Mouse (Mus musculus): ENCODE data around the gene Sfmbt1. TPM values are rescaled to one million over a fixed set of nuclear protein-coding genes. Genes with fewer than 3 reads are reported as not detected.
A peak's percentile ranks its signal among the peaks of the same experiment; 100 is the strongest.

The Sfmbt1 gene
- polyA plus RNA-seq, 1 experiment from 2014 or later, result 11.1 TPM

DNA sequence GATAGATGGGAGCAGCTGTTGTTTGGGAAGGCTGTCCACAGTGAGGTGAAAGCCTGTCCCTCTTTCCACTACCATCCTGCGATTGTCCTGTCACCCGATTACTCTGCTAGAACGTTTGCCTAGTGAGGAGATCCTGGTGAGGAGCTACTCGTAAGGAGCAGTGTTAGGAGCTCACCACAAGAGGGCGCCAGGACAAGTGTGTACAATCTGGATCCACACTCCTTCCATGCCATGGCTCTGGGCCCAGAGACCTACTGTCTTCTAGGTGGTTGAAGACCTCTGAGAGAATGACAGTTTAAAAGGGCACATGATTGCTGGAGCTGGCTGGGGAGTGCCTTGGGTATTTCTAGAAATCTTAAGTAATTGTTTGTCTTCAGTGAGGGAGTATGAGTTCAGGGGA is 152.4 kb downstream of the Sfmbt1 start:
- peaks cover 15 to 21% of the 10 kb centered on the region in 2 experiments for H3K4me1 ChIP-seq (ENCODE audit: control insufficient read depth in 2 of 2, insufficient read depth in 2 of 2, low read length in 2 of 2)
- no peak for ATAC-seq (ENCODE audit: insufficient number of reproducible peaks, insufficient read depth, low FRiP score, low read depth)
- WGBS, result 23% methylated on average over 5 of the region's 5 CpGs
- no peaks in the 10 kb centered on the region for H3K9me3 ChIP-seq (ENCODE audit: control insufficient read depth, low read length)
- H3K27me3 ChIP-seq (ENCODE audit: control insufficient read depth, insufficient read depth, low read length), result no peaks in the 10 kb centered on the region
- H3K9ac ChIP-seq (ENCODE audit: low read length), result no peak overlapping the region
- no peak overlapping the region for H3K4me3 ChIP-seq (ENCODE audit: control insufficient read depth in 1 of 2, insufficient read depth in 1 of 2, low read depth in 1 of 2, low read length in 2 of 2)
- H3K27ac ChIP-seq (replicated peaks in 1 of 2; ENCODE audit: control insufficient read depth in 1 of 2, insufficient read depth in 1 of 2, low read depth in 2 of 2, low read length in 2 of 2), result no peak overlapping the region
- no peak overlapping the region for H3K4me2 ChIP-seq (ENCODE audit: low read length)
- H3K36me3 ChIP-seq (ENCODE audit: control insufficient read depth, insufficient read depth, low read length), result peaks cover 27% of the 10 kb centered on the region

GRCm38 (mm10) chr14:30868826-30869225 is 154.2 kb downstream of the Sfmbt1 start:
- Histone ChIP-seq H3K9ac (ENCODE audit: low read length) (no peak overlapping the region), H3K36me3 (ENCODE audit: control insufficient read depth, insufficient read depth, low read length) (peaks cover 37% of the 10 kb centered on the region), H3K4me1 (ENCODE audit: control insufficient read depth in 2 of 2, insufficient read depth in 2 of 2, low read length in 2 of 2) (peaks cover 15 to 25% of the 10 kb centered on the region in 2 experiments), H3K27me3 (ENCODE audit: control insufficient read depth, insufficient read depth, low read length) (no peaks in the 10 kb centered on the region), H3K4me2 (ENCODE audit: low read length) (no peak overlapping the region), H3K4me3 (ENCODE audit: control insufficient read depth in 1 of 2, insufficient read depth in 1 of 2, low read depth in 1 of 2, low read length in 2 of 2) (no peak overlapping the region), H3K9me3 (ENCODE audit: control insufficient read depth, low read length) (no peaks in the 10 kb centered on the region), H3K27ac (replicated peaks in 1 of 2; ENCODE audit: control insufficient read depth in 1 of 2, insufficient read depth in 1 of 2, low read depth in 2 of 2, low read length in 2 of 2) (peak overlapping the region; percentile 83 to 91; a peak in 3 of 4 replicates)
- ATAC-seq (ENCODE audit: insufficient number of reproducible peaks, insufficient read depth, low FRiP score, low read depth), result no peak
- 83% methylated on average over 10 of the region's 10 CpGs for WGBS

DNA sequence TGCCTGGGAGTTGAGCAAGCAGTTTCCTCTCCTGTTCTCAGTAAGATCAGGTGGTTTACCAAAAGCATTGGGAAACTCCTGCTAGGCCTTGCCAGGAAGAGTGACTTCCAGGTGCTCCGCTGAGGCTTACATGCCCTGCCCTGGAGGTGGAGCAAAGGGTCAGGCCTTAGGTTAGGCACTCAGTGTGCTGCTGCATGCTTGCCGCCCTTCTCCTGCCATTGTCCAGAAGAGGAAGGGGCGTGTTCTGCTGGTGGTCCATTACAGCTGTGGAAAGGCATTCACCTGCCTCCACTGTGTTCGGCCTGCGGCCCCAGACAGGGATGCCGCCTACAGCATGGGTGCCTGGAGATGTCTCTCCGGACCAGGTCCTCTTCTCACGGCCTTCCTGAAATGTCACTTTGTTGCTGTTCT is 154.7 kb downstream of the Sfmbt1 start:
- WGBS, result 67% methylated on average over 8 of the region's 8 CpGs
- H3K4me2 ChIP-seq (ENCODE audit: low read length), result no peak overlapping the region
- ATAC-seq (ENCODE audit: insufficient number of reproducible peaks, insufficient read depth, low FRiP score, low read depth), result no peak

GRCm38 (mm10) chr14:30870206-30871147 is 155.8 kb downstream of the Sfmbt1 start:
- peak overlapping the region; percentile 34 for H3K4me2 ChIP-seq (ENCODE audit: low read length)
- no peak overlapping the region for H3K4me3 ChIP-seq (ENCODE audit: control insufficient read depth in 1 of 2, insufficient read depth in 1 of 2, low read depth in 1 of 2, low read length in 2 of 2)
- ATAC-seq (ENCODE audit: insufficient number of reproducible peaks, insufficient read depth, low FRiP score, low read depth), result 0 out of 2 replicates have a peak, but pooled peaks have one; percentile 15

More for the DNA sequence above, 154.7 kb downstream of the Sfmbt1 start:
- no peak overlapping the region for H3K9ac ChIP-seq (ENCODE audit: low read length)
- H3K4me1 ChIP-seq (ENCODE audit: control insufficient read depth in 2 of 2, insufficient read depth in 2 of 2, low read length in 2 of 2), result peaks cover 20 to 25% of the 10 kb centered on the region in 2 experiments
- H3K27ac ChIP-seq (replicated peaks in 1 of 2; ENCODE audit: control insufficient read depth in 1 of 2, insufficient read depth in 1 of 2, low read depth in 2 of 2, low read length in 2 of 2), result peak overlapping the region; percentile 83 to 91
- peaks cover 39% of the 10 kb centered on the region for H3K36me3 ChIP-seq (ENCODE audit: control insufficient read depth, insufficient read depth, low read length)
- no peaks in the 10 kb centered on the region for H3K9me3 ChIP-seq (ENCODE audit: control insufficient read depth, low read length)
- no peak overlapping the region for H3K4me3 ChIP-seq (ENCODE audit: control insufficient read depth in 1 of 2, insufficient read depth in 1 of 2, low read depth in 1 of 2, low read length in 2 of 2)
- H3K27me3 ChIP-seq (ENCODE audit: control insufficient read depth, insufficient read depth, low read length), result no peaks in the 10 kb centered on the region

More at GRCm38 (mm10) chr14:30870206-30871147, 155.8 kb downstream of the Sfmbt1 start:
- H3K36me3 ChIP-seq (ENCODE audit: control insufficient read depth, insufficient read depth, low read length), result peaks cover 37% of the 10 kb centered on the region
- H3K27me3 ChIP-seq (ENCODE audit: control insufficient read depth, insufficient read depth, low read length), result no peaks in the 10 kb centered on the region
- peak overlapping the region; percentile 88 to 91 for H3K27ac ChIP-seq (replicated peaks in 1 of 2; ENCODE audit: control insufficient read depth in 1 of 2, insufficient read depth in 1 of 2, low read depth in 2 of 2, low read length in 2 of 2)
- WGBS, result 51% methylated on average over 25 of the region's 25 CpGs
- peaks cover 20 to 25% of the 10 kb centered on the region in 2 experiments for H3K4me1 ChIP-seq (ENCODE audit: control insufficient read depth in 2 of 2, insufficient read depth in 2 of 2, low read length in 2 of 2)
- H3K9me3 ChIP-seq (ENCODE audit: control insufficient read depth, low read length), result no peaks in the 10 kb centered on the region
- H3K9ac ChIP-seq (ENCODE audit: low read length), result peak overlapping the region; percentile 51; the same call in 1 of the 2 replicates

Other genes starting within 250 kb of the Sfmbt1 start
- gene Dcp1a, start 235.3 kb upstream of the Sfmbt1 start, polyA plus RNA-seq (2014; fragmentation: Nextera tagmentation; extraction: Ambion mirVana), result 16.1 and 20.8 TPM in 2 replicates
- gene Cacna1d, start 223.4 kb upstream of the Sfmbt1 start, polyA plus RNA-seq (2014; fragmentation: Nextera tagmentation; extraction: Ambion mirVana), result 9.5 and 13.1 TPM in 2 replicates
- 31.5 and 46.1 TPM in 2 replicates for gene Tkt, start 166.5 kb upstream of the Sfmbt1 start, polyA plus RNA-seq (2014; fragmentation: Nextera tagmentation; extraction: Ambion mirVana)
- 38.4 and 38.6 TPM in 2 replicates for gene Prkcd, start 88.6 kb upstream of the Sfmbt1 start, polyA plus RNA-seq (2014; fragmentation: Nextera tagmentation; extraction: Ambion mirVana)
- 10.6 and 11.8 TPM in 2 replicates for gene Rft1, start 60.5 kb upstream of the Sfmbt1 start, polyA plus RNA-seq (2014; fragmentation: Nextera tagmentation; extraction: Ambion mirVana)
- 15.4 and 16.3 TPM in 2 replicates for gene Tmem110, start 110.7 kb downstream of the Sfmbt1 start, polyA plus RNA-seq (2014; fragmentation: Nextera tagmentation; extraction: Ambion mirVana)
- gene Mustn1, start 164.4 kb downstream of the Sfmbt1 start, polyA plus RNA-seq (2014; fragmentation: Nextera tagmentation; extraction: Ambion mirVana), result 3.3 and 4.3 TPM in 2 replicates
- gene Itih4, start 171.6 kb downstream of the Sfmbt1 start, polyA plus RNA-seq (2014; fragmentation: Nextera tagmentation; extraction: Ambion mirVana), result 0.27 and 0.53 TPM in 2 replicates
- gene Itih3, start 208.9 kb downstream of the Sfmbt1 start, polyA plus RNA-seq (2014; fragmentation: Nextera tagmentation; extraction: Ambion mirVana), result 1.5 and 2.2 TPM in 2 replicates
- not detected in 2 replicates for gene Itih1, start 228.4 kb downstream of the Sfmbt1 start, polyA plus RNA-seq (2014; fragmentation: Nextera tagmentation; extraction: Ambion mirVana)
- gene Nek4, start 236.5 kb downstream of the Sfmbt1 start, polyA plus RNA-seq (2014; fragmentation: Nextera tagmentation; extraction: Ambion mirVana), result 5.4 and 5.5 TPM in 2 replicates

Measured in heart, embryonic 14.5 days (tissue).